ENCODE assay signal across 8 mouse cellular contexts in genomic region chrX:7645349-7645748, GRCm38 (mm10). TPM values are rescaled to one million over a fixed set of nuclear protein-coding genes. Genes with fewer than 3 reads are reported as not detected.
A peak's percentile ranks its signal among the peaks of the same experiment; 100 is the strongest.
DNase-seq lines count a peak whose midpoint lies in the region; ATAC-seq and TF ChIP-seq lines count a peak whose summit lies in the region.

No protein-coding gene starts in this region.

- no peak overlapping the region for H3K4me3 ChIP-seq in liver, embryonic 14.5 days (ENCODE audit: insufficient read depth in 1 of 2, low read depth in 2 of 2, low read length in 2 of 2)

- no peak for TF ChIP-seq EP300 in liver, embryonic 14.5 days (IDR thresholded peaks at IDR 0.05; ENCODE audit: low read depth)

- H3K4me2 ChIP-seq in liver, embryonic 14.5 days (ENCODE audit: low read depth) = no peak overlapping the region

- H3K27ac ChIP-seq in liver, embryonic 14.5 days = no peak overlapping the region

- H3K27me3 ChIP-seq in liver, embryonic 14.5 days (ENCODE audit: control insufficient read depth, insufficient read depth, low read length) = no peaks in the 10 kb centered on the region

- peak; percentile 73 for TF ChIP-seq CTCF in liver, embryonic 14.5 days (IDR thresholded peaks at IDR 0.05; ENCODE audit: low read depth)

- 9% methylated on average over 5 of the region's 5 CpGs for WGBS in liver, embryonic 14.5 days (ENCODE audit: insufficient replicate concordance)

- peak; percentile 34 to 66 for DNase-seq in monocyte, adult 2 months (ENCODE audit: low read depth in 1 of 2, low spot score in 2 of 2)
- peak; percentile 59 to 61 for DNase-seq in adrenal gland, postnatal 4 days (ENCODE audit: low spot score in 2 of 2)
- DNase-seq in kidney, postnatal 14 days = peak; percentile 79
- peak; percentile 55 to 65 (median 61) for DNase-seq in liver, embryonic 14.5 days (ENCODE audit: low read depth in 3 of 3, low spot score in 3 of 3)
- peak; percentile 56 to 69 for DNase-seq in right cerebral cortex, postnatal 36 days (ENCODE audit: low spot score in 2 of 2)
- DNase-seq in yolk sac, embryonic 10.5 days (ENCODE audit: low spot score) = peak; percentile 54

- H3K9me3 ChIP-seq in liver, embryonic 14.5 days (ENCODE audit: control insufficient read depth, low read length) = no peaks in the 10 kb centered on the region

- H3K9ac ChIP-seq in liver, embryonic 14.5 days (replicated peaks) = no peak overlapping the region

- ATAC-seq in monocyte, adult 5-6 weeks (replicated peaks; ENCODE audit: insufficient number of reproducible peaks, low FRiP score, low TSS enrichment, poor library complexity, severe bottlenecking) = no peak
- ATAC-seq in frontal cortex, adult (ENCODE audit: low TSS enrichment) = peak; percentile 15; the same call in 1 of the 2 replicates
- ATAC-seq in liver, embryonic 14.5 days (ENCODE audit: insufficient read depth) = no peak

- H3K4me1 ChIP-seq in liver, embryonic 14.5 days (replicated peaks; ENCODE audit: control insufficient read depth in 2 of 2, insufficient read depth in 2 of 2, low read length in 1 of 2) = peaks cover 0 to 9% of the 10 kb centered on the region in 2 experiments; a peak in 3 of 4 replicates

- H3K36me3 ChIP-seq in liver, embryonic 14.5 days (replicated peaks; ENCODE audit: control insufficient read depth, insufficient read depth, low read depth) = no peaks in the 10 kb centered on the region

RNA-seq across cellular contexts. Expression of gene Syp, which starts 7.1 kb away (rescaled TPM):
- 1.7 to 5.0 TPM in 2 of 3 replicates, not detected in the other for total RNA-seq in monocyte, adult 5-6 weeks (2017)
- total RNA-seq in adrenal gland, postnatal 4 days (2021) = 10 to 100 TPM; 77.4 to 93.2 TPM
- polyA plus RNA-seq in liver, embryonic 14.5 days (2012; rRNA removed) = 0.34 and 0.39 TPM in 2 replicates
- polyA plus RNA-seq in liver, embryonic 14.5 days (2014; fragmentation: Nextera tagmentation; extraction: Ambion mirVana) = 0.05 and 0.25 TPM in 2 replicates

RNA-seq across cellular contexts. Expression of gene Prickle3, which starts 11.7 kb away (rescaled TPM):
- 8.0 to 14.9 TPM (median 10.3 TPM) in 3 replicates for total RNA-seq in monocyte, adult 5-6 weeks (2017)
- total RNA-seq in adrenal gland, postnatal 4 days (2021) = 10 to 100 TPM; 16.4 to 18.7 TPM
- 1.2 and 1.3 TPM in 2 replicates for polyA plus RNA-seq in liver, embryonic 14.5 days (2012; rRNA removed)
- polyA plus RNA-seq in liver, embryonic 14.5 days (2014; fragmentation: Nextera tagmentation; extraction: Ambion mirVana) = 0.34 and 1.0 TPM in 2 replicates

RNA-seq across cellular contexts. Expression of gene Plp2, which starts 25.8 kb away (rescaled TPM):
- total RNA-seq in monocyte, adult 5-6 weeks (2017) = 38.4 to 68.2 TPM (median 39.7 TPM) in 3 replicates
- total RNA-seq in adrenal gland, postnatal 4 days (2021) = 100 to 1,000 TPM in 1 of 2 experiments, 10 to 100 TPM in 1; 87.4 to 102 TPM
- 27.3 and 43.1 TPM in 2 replicates for polyA plus RNA-seq in liver, embryonic 14.5 days (2012; rRNA removed)
- 29.0 and 31.0 TPM in 2 replicates for polyA plus RNA-seq in liver, embryonic 14.5 days (2014; fragmentation: Nextera tagmentation; extraction: Ambion mirVana)

RNA-seq across cellular contexts. Expression of gene Magix, which starts 35.7 kb away (rescaled TPM):
- total RNA-seq in monocyte, adult 5-6 weeks (2017) = not detected in 3 replicates
- total RNA-seq in adrenal gland, postnatal 4 days (2021) = 1 to 10 TPM in 1 of 2 experiments, under 1 TPM in 1; 0.42 to 1.4 TPM
- polyA plus RNA-seq in liver, embryonic 14.5 days (2012; rRNA removed) = 0.02 and 0.04 TPM in 2 replicates
- 0.20 TPM in 1 of 2 replicates, not detected in the other for polyA plus RNA-seq in liver, embryonic 14.5 days (2014; fragmentation: Nextera tagmentation; extraction: Ambion mirVana)

RNA-seq across cellular contexts. Expression of gene Cacna1f, which starts 38.5 kb away (rescaled TPM):
- total RNA-seq in monocyte, adult 5-6 weeks (2017) = 0.10 TPM in 1 of 3 replicates, not detected in the others
- under 1 TPM in 1 of 2 experiments, not detected in 1; 0.06 TPM for total RNA-seq in adrenal gland, postnatal 4 days (2021)
- polyA plus RNA-seq in liver, embryonic 14.5 days (2012; rRNA removed) = 0.04 and 0.06 TPM in 2 replicates
- polyA plus RNA-seq in liver, embryonic 14.5 days (2014; fragmentation: Nextera tagmentation; extraction: Ambion mirVana) = 0.03 and 0.11 TPM in 2 replicates

Comparison
In these comparisons a context has a peak if more than half of its experiments do, and no peak if none do; other contexts are left out.
1. RNA of gene Syp, which starts 7.1 kb away (total RNA-seq): 77.4 to 93.2 TPM in adrenal gland, postnatal 4 days; 1.7 to 5.0 TPM in monocyte, adult 5-6 weeks; every median in the first group is over 10 times any median in the second.
2. Peak in every context shown above with its lines, with median percentiles within 50 percentile points of each other: DNase-seq.